Mouse (Mus musculus): ENCODE data around the gene Pde6b. TPM values are rescaled to one million over a fixed set of nuclear protein-coding genes. Genes with fewer than 3 reads are reported as not detected.

Gene Pde6b
- polyA plus RNA-seq, 1 experiment, result not detected

DNA sequence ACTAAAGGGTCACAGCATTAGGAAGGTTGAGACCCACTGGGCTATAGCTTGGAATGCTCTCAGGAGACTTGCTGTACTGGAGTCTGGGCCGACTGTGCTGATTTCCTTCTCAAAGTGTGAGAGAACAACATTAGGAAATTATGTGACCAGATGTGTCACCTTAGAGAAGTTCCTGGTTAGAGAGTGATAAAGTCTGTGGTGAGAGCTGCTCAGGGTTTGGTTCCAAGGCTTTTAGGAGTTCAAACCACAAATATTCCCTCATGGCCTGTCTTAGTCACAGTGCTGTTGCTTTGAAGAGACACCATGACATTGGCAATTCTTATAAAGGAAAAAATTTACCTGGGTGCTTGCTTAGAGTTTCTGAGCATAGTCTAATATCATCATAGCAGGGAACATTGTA is 12.1 kb upstream of the Pde6b start:
- Histone ChIP-seq H3K27me3 (ENCODE audit: control insufficient read depth) (peaks cover 32% of the 10 kb centered on the region), H3K36me3 (ENCODE audit: control insufficient read depth) (no peaks in the 10 kb centered on the region), H3K4me3 (replicated peaks) (no peak overlapping the region), H3K4me1 (ENCODE audit: control insufficient read depth) (no peaks in the 10 kb centered on the region), H3K9me3 (ENCODE audit: control insufficient read depth, low read length) (no peaks in the 10 kb centered on the region)
- no peak for TF ChIP-seq GATA1 (IDR thresholded peaks at IDR 0.05; ENCODE audit: low read length)
- TF ChIP-seq TAL1 (IDR thresholded peaks at IDR 0.05; ENCODE audit: low read length), result no peak

DNA sequence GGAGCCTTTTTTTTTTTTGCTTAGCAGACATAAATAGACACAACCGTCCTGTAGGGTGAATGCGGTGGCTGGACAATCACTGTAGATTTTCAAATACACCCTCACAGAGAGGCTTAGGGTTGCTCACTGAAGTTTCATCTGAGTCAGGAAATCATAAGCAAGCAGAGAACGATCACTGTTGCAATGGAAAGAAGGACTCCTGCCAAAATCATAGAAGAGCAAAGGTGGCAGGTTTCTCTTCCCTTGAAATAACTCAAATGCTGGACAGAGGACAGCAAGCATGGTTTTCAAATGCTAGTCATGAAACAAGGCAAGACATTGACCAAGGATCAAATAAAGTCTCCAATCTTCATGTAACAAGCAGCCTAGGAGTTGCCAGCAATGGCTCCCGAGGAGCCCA is 9.8 kb upstream of the Pde6b start:
- TF ChIP-seq TAL1 (IDR thresholded peaks at IDR 0.05; ENCODE audit: low read length) (no peak), GATA1 (IDR thresholded peaks at IDR 0.05; ENCODE audit: low read length) (no peak)
- H3K4me3 ChIP-seq (replicated peaks), result no peak overlapping the region
- H3K27me3 ChIP-seq (ENCODE audit: control insufficient read depth), result peaks cover 13% of the 10 kb centered on the region
- H3K4me1 ChIP-seq (ENCODE audit: control insufficient read depth), result no peaks in the 10 kb centered on the region
- no peaks in the 10 kb centered on the region for H3K9me3 ChIP-seq (ENCODE audit: control insufficient read depth, low read length)
- no peaks in the 10 kb centered on the region for H3K36me3 ChIP-seq (ENCODE audit: control insufficient read depth)

DNA sequence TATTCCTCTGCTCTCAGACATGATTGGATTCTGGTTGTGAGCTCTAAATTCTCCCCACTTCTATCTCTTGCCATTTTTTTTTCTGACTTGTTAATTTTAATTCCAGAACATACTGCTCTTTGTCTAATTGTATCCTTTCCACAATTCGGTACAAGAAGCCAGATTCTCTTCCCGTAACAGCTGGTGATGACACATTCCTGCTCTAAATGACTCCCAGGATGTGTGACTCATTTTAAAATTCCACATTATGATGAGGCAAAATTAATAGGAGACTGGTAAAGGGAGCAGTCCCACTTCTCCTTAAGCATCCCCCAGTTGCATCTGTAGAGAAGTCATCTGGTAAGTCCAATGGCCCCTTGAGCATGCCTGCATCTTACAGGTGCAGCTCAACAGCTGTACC is 2.6 kb upstream of the Pde6b start:
- Histone ChIP-seq H3K36me3 (ENCODE audit: control insufficient read depth) (no peaks in the 10 kb centered on the region), H3K27me3 (ENCODE audit: control insufficient read depth) (peaks cover 6% of the 10 kb centered on the region), H3K4me3 (replicated peaks) (no peak overlapping the region), H3K4me1 (ENCODE audit: control insufficient read depth) (no peaks in the 10 kb centered on the region), H3K9me3 (ENCODE audit: control insufficient read depth, low read length) (no peaks in the 10 kb centered on the region)
- TF ChIP-seq TAL1 (IDR thresholded peaks at IDR 0.05; ENCODE audit: low read length), result no peak
- TF ChIP-seq GATA1 (IDR thresholded peaks at IDR 0.05; ENCODE audit: low read length), result no peak

DNA sequence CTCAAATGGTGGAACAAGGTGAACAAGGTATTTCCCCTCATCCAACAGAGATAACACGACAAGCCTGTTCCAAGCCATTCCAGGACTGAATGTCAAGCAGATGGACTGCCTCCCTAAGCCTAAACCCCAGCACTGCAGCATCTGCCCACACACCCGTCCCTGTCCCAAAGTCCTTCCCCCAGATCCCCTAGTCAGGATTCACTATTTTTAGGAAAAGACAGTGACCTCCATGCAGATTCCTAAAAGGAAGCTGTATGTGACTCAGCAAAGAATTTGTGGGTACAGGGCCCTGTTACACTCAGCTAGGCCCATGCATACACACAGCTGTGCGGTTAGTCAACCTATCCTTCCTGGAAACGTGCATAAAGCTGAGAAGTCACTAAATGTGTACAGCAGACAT is 1.7 kb upstream of the Pde6b start:
- no peak overlapping the region for H3K4me3 ChIP-seq (replicated peaks)
- TF ChIP-seq TAL1 (IDR thresholded peaks at IDR 0.05; ENCODE audit: low read length), result no peak
- TF ChIP-seq GATA1 (IDR thresholded peaks at IDR 0.05; ENCODE audit: low read length), result no peak
- no peaks in the 10 kb centered on the region for H3K36me3 ChIP-seq (ENCODE audit: control insufficient read depth)
- H3K4me1 ChIP-seq (ENCODE audit: control insufficient read depth), result no peaks in the 10 kb centered on the region
- no peaks in the 10 kb centered on the region for H3K9me3 ChIP-seq (ENCODE audit: control insufficient read depth, low read length)
- peaks cover 6% of the 10 kb centered on the region for H3K27me3 ChIP-seq (ENCODE audit: control insufficient read depth)

DNA sequence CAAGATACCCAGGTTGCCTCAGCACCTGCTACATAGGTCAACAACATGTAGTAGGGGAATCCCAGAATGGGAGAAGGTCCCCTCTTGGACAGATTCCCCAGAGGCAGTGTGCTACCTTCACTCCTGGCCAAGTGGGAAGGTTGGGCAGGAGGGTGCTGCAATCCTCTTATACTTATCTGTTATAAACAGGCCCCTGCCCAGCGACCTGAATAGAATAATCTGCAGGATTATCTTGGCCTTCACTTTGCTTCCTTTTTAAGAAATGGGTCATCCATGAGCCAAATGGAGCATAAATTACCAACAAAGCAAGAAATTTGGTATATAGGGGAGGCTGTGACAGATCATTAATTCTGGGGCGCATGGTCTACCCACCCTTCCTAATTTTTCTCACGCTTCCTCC is 1.6 kb downstream of the Pde6b start:
- no peak for TF ChIP-seq GATA1 (IDR thresholded peaks at IDR 0.05; ENCODE audit: low read length)
- no peak for TF ChIP-seq TAL1 (IDR thresholded peaks at IDR 0.05; ENCODE audit: low read length)
- no peaks in the 10 kb centered on the region for H3K36me3 ChIP-seq (ENCODE audit: control insufficient read depth)
- H3K4me1 ChIP-seq (ENCODE audit: control insufficient read depth), result no peaks in the 10 kb centered on the region
- no peak overlapping the region for H3K4me3 ChIP-seq (replicated peaks)
- no peaks in the 10 kb centered on the region for H3K9me3 ChIP-seq (ENCODE audit: control insufficient read depth, low read length)
- H3K27me3 ChIP-seq (ENCODE audit: control insufficient read depth), result peaks cover 4% of the 10 kb centered on the region

DNA sequence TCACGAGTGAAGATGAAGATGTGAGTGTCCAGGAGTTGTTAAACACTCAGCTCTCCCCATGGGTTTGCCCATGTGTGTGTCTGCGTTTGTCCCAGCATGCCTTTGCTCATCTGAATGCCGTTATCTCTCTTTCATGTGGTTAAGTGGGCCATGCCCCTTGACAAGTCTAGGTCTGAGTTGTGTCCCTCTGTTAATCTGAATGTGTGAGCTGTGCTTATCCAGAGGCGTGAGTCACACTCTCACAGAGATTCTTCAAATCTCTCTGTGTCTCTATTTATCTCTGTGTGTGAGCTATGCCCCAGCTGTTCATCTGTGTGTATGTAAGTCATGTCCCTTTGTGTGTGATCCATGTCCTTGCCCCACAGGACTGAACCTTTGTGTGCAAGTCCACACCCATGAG is 15.3 kb downstream of the Pde6b start:
- no peak overlapping the region for H3K4me3 ChIP-seq (replicated peaks)
- no peaks in the 10 kb centered on the region for H3K36me3 ChIP-seq (ENCODE audit: control insufficient read depth)
- no peaks in the 10 kb centered on the region for H3K27me3 ChIP-seq (ENCODE audit: control insufficient read depth)
- no peaks in the 10 kb centered on the region for H3K9me3 ChIP-seq (ENCODE audit: control insufficient read depth, low read length)
- TF ChIP-seq TAL1 (IDR thresholded peaks at IDR 0.05; ENCODE audit: low read length) (no peak), GATA1 (IDR thresholded peaks at IDR 0.05; ENCODE audit: low read length) (no peak)
- peaks cover 4% of the 10 kb centered on the region for H3K4me1 ChIP-seq (ENCODE audit: control insufficient read depth)

DNA sequence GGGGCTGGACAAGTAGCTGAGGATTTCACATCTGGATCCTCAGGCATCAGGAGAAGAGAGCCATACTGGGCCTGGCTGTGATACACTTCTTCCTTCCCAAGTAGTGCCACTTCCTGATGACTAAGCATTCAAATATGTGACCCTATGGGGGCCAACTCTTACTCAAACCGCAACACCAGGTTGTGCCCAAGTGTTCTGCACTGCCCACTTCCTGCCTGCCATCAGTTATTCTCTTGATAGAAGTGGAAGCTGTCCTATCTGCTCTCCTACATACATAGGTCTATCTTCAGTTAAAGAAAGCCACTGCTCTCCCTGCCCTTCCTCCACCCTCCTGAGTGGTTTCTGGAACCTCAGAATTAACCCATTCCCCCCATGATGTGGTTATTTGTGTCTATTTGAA is 17.3 kb downstream of the Pde6b start:
- TF ChIP-seq GATA1 (IDR thresholded peaks at IDR 0.05; ENCODE audit: low read length), result no peak
- TF ChIP-seq TAL1 (IDR thresholded peaks at IDR 0.05; ENCODE audit: low read length), result no peak
- no peaks in the 10 kb centered on the region for H3K9me3 ChIP-seq (ENCODE audit: control insufficient read depth, low read length)
- H3K36me3 ChIP-seq (ENCODE audit: control insufficient read depth), result no peaks in the 10 kb centered on the region
- no peaks in the 10 kb centered on the region for H3K4me1 ChIP-seq (ENCODE audit: control insufficient read depth)
- no peak overlapping the region for H3K4me3 ChIP-seq (replicated peaks)
- H3K27me3 ChIP-seq (ENCODE audit: control insufficient read depth), result no peaks in the 10 kb centered on the region

DNA sequence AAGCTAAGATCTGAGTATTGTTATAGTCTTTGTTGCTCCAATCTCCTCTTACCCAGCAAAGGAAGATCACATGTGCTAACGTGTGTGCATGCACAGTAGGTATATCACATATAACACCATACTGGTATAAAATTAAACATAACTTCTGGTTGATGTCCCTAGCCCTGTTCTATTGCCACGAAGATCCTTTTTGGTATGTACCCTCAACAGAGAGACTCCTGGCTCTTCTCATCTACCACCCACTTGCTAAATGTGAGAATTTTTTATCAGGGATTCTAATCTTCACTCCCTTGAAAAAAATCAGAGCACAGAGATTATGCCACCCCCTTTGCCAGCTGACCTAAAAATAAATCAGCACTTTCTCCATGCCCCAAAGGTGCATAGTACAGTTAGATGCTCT is 18.8 kb downstream of the Pde6b start:
- no peaks in the 10 kb centered on the region for H3K27me3 ChIP-seq (ENCODE audit: control insufficient read depth)
- H3K36me3 ChIP-seq (ENCODE audit: control insufficient read depth), result no peaks in the 10 kb centered on the region
- no peaks in the 10 kb centered on the region for H3K4me1 ChIP-seq (ENCODE audit: control insufficient read depth)
- H3K9me3 ChIP-seq (ENCODE audit: control insufficient read depth, low read length), result no peaks in the 10 kb centered on the region
- H3K4me3 ChIP-seq (replicated peaks), result no peak overlapping the region
- TF ChIP-seq TAL1 (IDR thresholded peaks at IDR 0.05; ENCODE audit: low read length), result no peak
- no peak for TF ChIP-seq GATA1 (IDR thresholded peaks at IDR 0.05; ENCODE audit: low read length)

DNA sequence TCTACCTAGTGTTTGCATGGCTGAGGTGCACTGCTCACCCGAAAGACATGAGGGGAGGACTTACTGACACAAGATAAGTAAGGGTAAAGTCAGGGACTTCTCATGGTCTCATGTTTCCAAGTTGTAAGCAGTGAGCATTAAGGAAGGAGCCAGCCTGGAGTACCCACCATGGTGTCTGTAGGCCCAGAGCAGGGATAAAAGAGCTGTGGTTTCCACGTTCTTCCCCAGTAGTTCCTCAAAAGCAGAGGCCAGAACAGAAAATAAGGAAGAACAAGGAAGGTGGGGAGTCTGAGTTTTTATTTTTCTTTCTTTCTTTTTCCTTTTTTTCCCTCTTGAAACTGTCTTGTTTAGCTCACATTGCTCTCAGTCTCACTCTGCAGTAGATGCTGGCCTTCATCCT is 26.5 kb downstream of the Pde6b start:
- no peak for TF ChIP-seq GATA1 (IDR thresholded peaks at IDR 0.05; ENCODE audit: low read length)
- no peak for TF ChIP-seq TAL1 (IDR thresholded peaks at IDR 0.05; ENCODE audit: low read length)
- no peaks in the 10 kb centered on the region for H3K27me3 ChIP-seq (ENCODE audit: control insufficient read depth)

DNA sequence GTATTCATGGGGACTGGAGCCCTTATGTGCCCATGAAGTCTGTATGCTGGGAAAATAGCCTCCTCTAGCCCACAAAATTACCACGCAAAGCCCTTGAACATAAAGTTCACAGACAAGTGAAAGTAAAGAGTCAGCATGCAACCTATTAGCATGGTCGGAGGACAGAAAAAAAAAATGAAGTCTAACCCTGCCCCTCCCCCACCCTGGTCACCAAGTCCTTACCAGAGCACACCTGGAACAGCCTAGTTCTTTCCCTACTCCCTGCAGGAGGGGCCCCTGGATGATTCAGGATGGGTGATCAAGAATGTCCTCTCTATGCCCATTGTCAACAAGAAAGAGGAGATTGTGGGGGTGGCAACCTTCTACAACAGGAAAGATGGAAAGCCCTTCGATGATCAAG is 34.5 kb downstream of the Pde6b start:
- Histone ChIP-seq H3K36me3 (ENCODE audit: control insufficient read depth) (peaks cover under 1% of the 10 kb centered on the region), H3K4me3 (replicated peaks) (no peak overlapping the region), H3K4me1 (ENCODE audit: control insufficient read depth) (peaks cover 31% of the 10 kb centered on the region), H3K27me3 (ENCODE audit: control insufficient read depth) (no peaks in the 10 kb centered on the region), H3K9me3 (ENCODE audit: control insufficient read depth, low read length) (no peaks in the 10 kb centered on the region)
- no peak for TF ChIP-seq GATA1 (IDR thresholded peaks at IDR 0.05; ENCODE audit: low read length)

More for the DNA sequence above, 26.5 kb downstream of the Pde6b start:
- Histone ChIP-seq H3K4me3 (replicated peaks) (no peak overlapping the region), H3K4me1 (ENCODE audit: control insufficient read depth) (no peaks in the 10 kb centered on the region), H3K9me3 (ENCODE audit: control insufficient read depth, low read length) (no peaks in the 10 kb centered on the region), H3K36me3 (ENCODE audit: control insufficient read depth) (no peaks in the 10 kb centered on the region)

Measured in erythroblast, embryonic 14.5 days (primary cell).